Mouse (Mus musculus) embryonic facial prominence, embryonic 12.5 days (tissue): ENCODE data around the gene Cog3. TPM values are rescaled to one million over a fixed set of nuclear protein-coding genes. Genes with fewer than 3 reads are reported as not detected.

Experiments used
- ATAC-seq: fragments of 200-750 bp; cut with Nextera tagmentation; 2 replicates; pipeline ENCODE4 v1.8.0; 2017; ENCODE audit not compliant: insufficient number of reproducible peaks, insufficient read depth, low FRiP score, low TSS enrichment
- H3K27ac ChIP-seq: fragments of 300-500 bp; sonication (generic); 2 replicates; pipeline ENCODE4 v1.5.1; 2016; ENCODE audit warnings: mild to moderate bottlenecking
- H3K27me3 ChIP-seq: fragments of 300-500 bp; sonication (generic); 2 replicates; pipeline ENCODE4 v1.6.1; 2016; ENCODE audit warnings: mild to moderate bottlenecking, moderate library complexity
- H3K36me3 ChIP-seq: fragments of 300-500 bp; sonication (generic); 2 replicates; pipeline ENCODE4 v1.6.1; 2016; ENCODE audit warnings: mild to moderate bottlenecking
- H3K4me1 ChIP-seq: fragments of 300-500 bp; sonication (generic); 2 replicates; pipeline ENCODE4 v1.6.1; 2016
- H3K4me2 ChIP-seq: fragments of 300-500 bp; sonication (generic); replicated peaks from 2 replicates; pipeline ENCODE4 v1.6.1; 2016; ENCODE audit warnings: mild to moderate bottlenecking, moderate library complexity
- H3K4me3 ChIP-seq: fragments of 300-500 bp; sonication (generic); 2 replicates; pipeline ENCODE4 v1.5.1; 2016; ENCODE audit warnings: mild to moderate bottlenecking
- H3K9ac ChIP-seq: fragments of 300-500 bp; sonication (generic); 2 replicates; pipeline ENCODE4 v1.6.1; 2016; ENCODE audit warnings: mild to moderate bottlenecking, moderate library complexity
- H3K9me3 ChIP-seq: fragments of 300-500 bp; sonication (generic); 2 replicates; pipeline ENCODE4 v1.6.1; 2016; ENCODE audit warnings: mild to moderate bottlenecking, moderate library complexity
- WGBS: fragments of 180-500 bp; shearing (Covaris S2); methylation state at CpG from one replicate; pipeline ENCODE4 v1.1.7; 2016; 5-methylcytosine and 5-hydroxymethylcytosine counted together
- polyA plus RNA-seq: library from polyadenylated mRNA; unstranded; fragments of >200 nt; fragmentation: Nextera tagmentation; extraction: Ambion mirVana; gene quantifications from 2 replicates; pipeline ENCODE4 v1.2.1, GENCODE M21; 2016

Gene Cog3
- polyA plus RNA-seq, 1 experiment from 2014 or later = 27.1 TPM

GRCm38 (mm10) chr14:75757821-75758220, 3.5 kb upstream of the Cog3 start:
- Histone ChIP-seq H3K36me3 (no peaks in the 10 kb centered on the region), H3K4me2 (no peak overlapping the region), H3K4me1 (peaks cover 7% of the 10 kb centered on the region), H3K27me3 (0 out of 2 replicates have a peak, but pooled peaks cover 2% of the 10 kb centered on the region), H3K4me3 (no peak overlapping the region), H3K27ac (no peak overlapping the region), H3K9me3 (no peaks in the 10 kb centered on the region), H3K9ac (no peak overlapping the region)
- WGBS = 66% methylated on average over 2 of the region's 2 CpGs
- no peak for ATAC-seq

DNA sequence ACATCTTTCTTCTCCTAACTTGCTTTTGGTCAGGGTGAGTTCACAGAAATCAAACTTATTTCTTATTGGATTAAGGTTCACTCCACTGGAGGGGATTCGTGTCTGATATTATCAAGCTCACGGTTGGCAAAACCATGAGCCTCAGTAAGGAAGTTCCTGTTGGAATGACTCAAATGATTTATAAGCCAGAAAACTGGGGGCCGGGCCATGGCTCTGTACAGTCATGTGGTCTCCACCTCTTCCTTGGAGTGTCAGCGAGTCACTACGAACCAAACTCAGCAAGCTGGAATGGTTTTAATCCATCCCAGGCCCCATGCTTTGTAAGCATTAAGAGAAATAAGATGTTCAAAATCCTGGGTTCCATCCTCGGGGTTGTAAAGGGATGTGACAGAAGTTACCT, 2.7 kb upstream of the Cog3 start:
- Histone ChIP-seq H3K4me2 (no peak overlapping the region), H3K36me3 (no peaks in the 10 kb centered on the region), H3K4me1 (peaks cover 12% of the 10 kb centered on the region), H3K9ac (no peak overlapping the region), H3K9me3 (no peaks in the 10 kb centered on the region), H3K4me3 (no peak overlapping the region), H3K27me3 (0 out of 2 replicates have a peak, but pooled peaks cover 2% of the 10 kb centered on the region), H3K27ac (no peak overlapping the region)
- 90% methylated on average over 6 of the region's 6 CpGs for WGBS
- ATAC-seq = no peak

DNA sequence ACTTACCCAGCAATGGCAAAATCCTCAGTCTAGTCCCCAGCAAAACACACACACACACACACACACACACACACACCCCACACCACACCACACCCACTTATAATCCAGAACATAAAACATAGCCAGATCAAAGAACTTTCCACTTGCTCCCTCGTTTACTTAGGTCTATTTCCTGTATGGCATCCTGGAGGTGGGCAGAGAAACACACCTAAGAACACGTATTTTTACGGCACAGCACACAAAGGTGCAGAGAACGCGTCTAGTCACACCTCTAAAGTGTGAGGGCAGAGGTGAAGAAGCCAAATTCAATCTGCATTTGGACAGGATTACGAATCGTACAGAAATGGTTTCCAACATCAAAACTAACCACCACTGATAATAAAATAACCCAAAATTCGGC, 1.1 kb downstream of the Cog3 start:
- ATAC-seq = no peak
- peak overlapping the region; percentile 94 for H3K9ac ChIP-seq

DNA sequence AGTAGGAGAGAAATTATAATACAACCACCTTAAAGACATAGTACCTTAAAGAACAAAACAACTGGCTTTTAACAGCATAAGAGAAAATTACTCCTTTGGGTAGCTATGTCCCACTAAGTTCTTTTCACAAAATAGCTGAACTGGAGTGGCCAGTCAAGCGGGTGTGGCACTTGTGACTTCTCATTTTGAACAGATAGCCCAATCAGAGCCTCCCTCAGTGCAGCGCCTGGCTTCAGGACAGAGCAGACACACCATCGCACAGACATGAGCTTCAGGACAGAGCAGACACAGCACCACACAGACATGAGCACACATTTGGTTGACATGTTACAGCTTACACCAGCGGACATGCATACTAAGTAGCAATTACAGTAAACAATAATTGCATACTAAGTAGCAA, 3.3 kb downstream of the Cog3 start:
- WGBS = 89% methylated on average over 4 of the region's 4 CpGs

More for the DNA sequence above, 1.1 kb downstream of the Cog3 start:
- H3K4me2 ChIP-seq = peak overlapping the region; percentile 89
- WGBS = 67% methylated on average over 8 of the region's 8 CpGs
- no peaks in the 10 kb centered on the region for H3K36me3 ChIP-seq
- no peak overlapping the region for H3K27ac ChIP-seq
- 0 out of 2 replicates have a peak, but pooled peaks cover 2% of the 10 kb centered on the region for H3K27me3 ChIP-seq
- no peaks in the 10 kb centered on the region for H3K9me3 ChIP-seq
- H3K4me3 ChIP-seq = peak overlapping the region; percentile 91
- peaks cover 12% of the 10 kb centered on the region for H3K4me1 ChIP-seq

GRCm38 (mm10) chr14:75749123-75749522, 5.2 kb downstream of the Cog3 start:
- Histone ChIP-seq H3K9me3 (no peaks in the 10 kb centered on the region), H3K27me3 (no peaks in the 10 kb centered on the region), H3K4me3 (no peak overlapping the region), H3K4me1 (peaks cover 12% of the 10 kb centered on the region), H3K4me2 (no peak overlapping the region), H3K9ac (no peak overlapping the region), H3K36me3 (peaks cover 15% of the 10 kb centered on the region), H3K27ac (no peak overlapping the region)
- 93% methylated on average over 4 of the region's 4 CpGs for WGBS
- no peak for ATAC-seq

More for the DNA sequence above, 3.3 kb downstream of the Cog3 start:
- Histone ChIP-seq H3K9me3 (no peaks in the 10 kb centered on the region), H3K27ac (no peak overlapping the region), H3K4me3 (no peak overlapping the region), H3K4me2 (no peak overlapping the region), H3K36me3 (peaks cover 11% of the 10 kb centered on the region), H3K27me3 (no peaks in the 10 kb centered on the region), H3K9ac (no peak overlapping the region), H3K4me1 (peaks cover 12% of the 10 kb centered on the region)
- no peak for ATAC-seq

DNA sequence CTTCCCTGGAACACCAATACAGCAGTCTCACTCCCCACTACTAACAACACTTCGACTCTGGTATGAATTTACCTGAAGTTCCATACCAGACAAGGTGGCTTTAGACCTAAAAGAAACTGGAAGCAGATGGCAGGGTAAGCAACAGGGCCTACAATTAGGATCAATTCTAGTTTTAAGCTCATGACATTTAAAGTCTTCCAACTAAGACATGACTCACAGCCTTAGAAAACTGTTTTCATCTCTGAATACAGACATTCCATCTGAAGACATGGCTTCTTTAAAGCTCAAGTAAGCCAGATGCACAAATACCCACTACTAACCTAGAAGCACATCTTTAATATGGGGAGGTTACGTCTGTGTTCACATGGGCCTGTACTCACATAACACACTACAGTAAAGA, 6.4 kb downstream of the Cog3 start:
- no peaks in the 10 kb centered on the region for H3K27me3 ChIP-seq
- 84% methylated on average over 2 of the region's 2 CpGs for WGBS
- H3K4me2 ChIP-seq = no peak overlapping the region
- ATAC-seq = no peak
- H3K9ac ChIP-seq = no peak overlapping the region
- peaks cover 6% of the 10 kb centered on the region for H3K4me1 ChIP-seq
- no peaks in the 10 kb centered on the region for H3K9me3 ChIP-seq
- H3K4me3 ChIP-seq = no peak overlapping the region
- no peak overlapping the region for H3K27ac ChIP-seq
- H3K36me3 ChIP-seq = peaks cover 18% of the 10 kb centered on the region

- Histone ChIP-seq H3K4me1 (no peaks in the 10 kb centered on the region), H3K27me3 (no peaks in the 10 kb centered on the region), H3K4me2 (no peak overlapping the region), H3K9ac (no peak overlapping the region), H3K9me3 (no peaks in the 10 kb centered on the region), H3K27ac (no peak overlapping the region), H3K4me3 (no peak overlapping the region), H3K36me3 (peaks cover 45% of the 10 kb centered on the region)
- ATAC-seq = no peak
- 90% methylated on average over 3 of the region's 3 CpGs for WGBS
These were observed 12.4 kb downstream of the Cog3 start for GRCm38 (mm10) chr14:75741904-75742303.

- no peaks in the 10 kb centered on the region for H3K9me3 ChIP-seq
- WGBS = 97% methylated on average over 3 of the region's 3 CpGs
- no peak overlapping the region for H3K4me2 ChIP-seq
- H3K36me3 ChIP-seq = peaks cover 55% of the 10 kb centered on the region
- H3K9ac ChIP-seq = no peak overlapping the region
- no peak for ATAC-seq
- no peaks in the 10 kb centered on the region for H3K4me1 ChIP-seq
- no peak overlapping the region for H3K27ac ChIP-seq
- no peak overlapping the region for H3K4me3 ChIP-seq
- no peaks in the 10 kb centered on the region for H3K27me3 ChIP-seq
These were observed 18.7 kb downstream of the Cog3 start for GRCm38 (mm10) chr14:75735597-75735996.

GRCm38 (mm10) chr14:75732631-75733030, 21.7 kb downstream of the Cog3 start:
- Histone ChIP-seq H3K36me3 (peaks cover 65% of the 10 kb centered on the region), H3K4me1 (no peaks in the 10 kb centered on the region), H3K9me3 (no peaks in the 10 kb centered on the region), H3K4me2 (no peak overlapping the region), H3K27ac (no peak overlapping the region), H3K9ac (no peak overlapping the region), H3K4me3 (no peak overlapping the region), H3K27me3 (no peaks in the 10 kb centered on the region)
- no peak for ATAC-seq
- 88% methylated on average over 7 of the region's 7 CpGs for WGBS

DNA sequence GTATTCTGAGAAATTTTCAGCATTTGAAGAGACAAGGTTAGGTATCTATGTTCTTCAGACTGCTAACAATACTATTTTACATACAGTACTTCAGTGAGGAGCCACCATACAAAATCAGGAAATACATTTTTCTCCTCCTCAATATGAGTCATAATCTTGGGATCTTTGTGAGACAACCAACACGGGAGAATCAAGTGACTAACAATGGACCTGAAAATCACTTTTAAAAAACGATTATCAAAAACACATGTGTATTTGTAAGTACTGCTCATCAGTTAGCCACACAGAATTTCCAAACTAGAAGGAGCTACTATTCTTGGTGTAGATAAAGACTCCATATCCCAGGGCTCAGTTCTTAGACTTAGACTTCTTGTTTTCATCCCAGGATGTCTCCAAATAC, 23.0 kb downstream of the Cog3 start:
- H3K36me3 ChIP-seq = peaks cover 57% of the 10 kb centered on the region

GRCm38 (mm10) chr14:75728111-75728510, 26.2 kb downstream of the Cog3 start:
- no peak overlapping the region for H3K27ac ChIP-seq
- no peak overlapping the region for H3K4me2 ChIP-seq
- no peaks in the 10 kb centered on the region for H3K4me1 ChIP-seq
- H3K27me3 ChIP-seq = no peaks in the 10 kb centered on the region
- no peak overlapping the region for H3K9ac ChIP-seq
- no peak overlapping the region for H3K4me3 ChIP-seq
- no peaks in the 10 kb centered on the region for H3K9me3 ChIP-seq
- H3K36me3 ChIP-seq = peaks cover 57% of the 10 kb centered on the region
- WGBS = 87% methylated on average over 5 of the region's 5 CpGs
- no peak for ATAC-seq

More for the DNA sequence above, 23.0 kb downstream of the Cog3 start:
- Histone ChIP-seq H3K9me3 (no peaks in the 10 kb centered on the region), H3K4me3 (no peak overlapping the region), H3K9ac (no peak overlapping the region), H3K4me2 (no peak overlapping the region), H3K27me3 (no peaks in the 10 kb centered on the region), H3K4me1 (no peaks in the 10 kb centered on the region), H3K27ac (no peak overlapping the region)
- 66% methylated on average over 2 of the region's 2 CpGs for WGBS
- ATAC-seq = no peak

DNA sequence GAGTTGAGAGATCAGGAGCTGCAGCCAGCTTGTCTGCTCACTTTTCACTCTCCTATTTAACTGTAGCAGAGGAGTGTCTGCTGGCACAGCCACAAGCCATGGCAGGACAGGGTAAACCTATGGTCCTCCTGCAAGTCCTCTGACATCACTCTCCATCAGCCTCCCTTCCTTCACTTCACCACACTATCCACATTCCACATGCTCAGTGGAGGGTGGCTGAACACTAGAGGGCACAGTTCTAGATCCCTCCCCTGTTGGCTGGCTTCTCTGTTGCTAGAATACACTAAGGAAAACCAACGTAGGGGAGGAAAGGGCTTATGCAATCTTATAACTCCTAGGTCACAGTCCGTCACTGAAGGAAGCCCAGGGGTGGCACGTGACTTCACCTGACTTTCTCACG, 27.3 kb downstream of the Cog3 start:
- H3K9ac ChIP-seq = no peak overlapping the region
- no peaks in the 10 kb centered on the region for H3K9me3 ChIP-seq
- WGBS = 77% methylated on average over 4 of the region's 4 CpGs
- H3K4me2 ChIP-seq = no peak overlapping the region
- H3K36me3 ChIP-seq = peaks cover 55% of the 10 kb centered on the region
- H3K4me3 ChIP-seq = no peak overlapping the region
- H3K4me1 ChIP-seq = no peaks in the 10 kb centered on the region
- no peak for ATAC-seq
- H3K27ac ChIP-seq = no peak overlapping the region
- no peaks in the 10 kb centered on the region for H3K27me3 ChIP-seq

GRCm38 (mm10) chr14:75722816-75723215, 31.5 kb downstream of the Cog3 start:
- no peaks in the 10 kb centered on the region for H3K9me3 ChIP-seq
- no peak overlapping the region for H3K9ac ChIP-seq
- no peak for ATAC-seq
- WGBS = 92% methylated on average over 2 of the region's 2 CpGs
- H3K27me3 ChIP-seq = no peaks in the 10 kb centered on the region
- H3K36me3 ChIP-seq = peaks cover 60% of the 10 kb centered on the region
- no peak overlapping the region for H3K4me2 ChIP-seq
- no peak overlapping the region for H3K4me3 ChIP-seq
- no peak overlapping the region for H3K27ac ChIP-seq
- no peaks in the 10 kb centered on the region for H3K4me1 ChIP-seq
